Mouse (Mus musculus) megakaryocyte progenitor cell, adult 5-6 weeks (primary cell): ENCODE measurements around the gene Wfdc18. TPM values are rescaled to one million over a fixed set of nuclear protein-coding genes. Genes with fewer than 3 reads are reported as not detected.
A peak's percentile ranks its signal among the peaks of the same experiment; 100 is the strongest.

Experiments used
- ATAC-seq: replicated peaks from 2 replicates; pipeline ENCODE4 v1.8.0; 2016; ENCODE audit warnings: mild to moderate bottlenecking, moderate TSS enrichment, inconsistent platforms; ENCODE audit not compliant: poor library complexity
- total RNA-seq, 2 experiments: library from RNA; stranded (forward) in 1 of 2; stranded (reverse) in 1 of 2; fragments of 157-497, 149-512 nt in 1 of 2; fragments of 200-1000 nt in 1 of 2; gene quantifications; 2 replicates each; pipeline versions ENCODE4 v1.2.3 to v1.2.4; 2015 to 2017

Gene Wfdc18
- total RNA-seq, 2 experiments from 2014 or later = not detected

GRCm38 (mm10) chr11:83741841-83742240 lies 33.0 kb downstream of the Wfdc18 start:
- no peak for ATAC-seq

DNA sequence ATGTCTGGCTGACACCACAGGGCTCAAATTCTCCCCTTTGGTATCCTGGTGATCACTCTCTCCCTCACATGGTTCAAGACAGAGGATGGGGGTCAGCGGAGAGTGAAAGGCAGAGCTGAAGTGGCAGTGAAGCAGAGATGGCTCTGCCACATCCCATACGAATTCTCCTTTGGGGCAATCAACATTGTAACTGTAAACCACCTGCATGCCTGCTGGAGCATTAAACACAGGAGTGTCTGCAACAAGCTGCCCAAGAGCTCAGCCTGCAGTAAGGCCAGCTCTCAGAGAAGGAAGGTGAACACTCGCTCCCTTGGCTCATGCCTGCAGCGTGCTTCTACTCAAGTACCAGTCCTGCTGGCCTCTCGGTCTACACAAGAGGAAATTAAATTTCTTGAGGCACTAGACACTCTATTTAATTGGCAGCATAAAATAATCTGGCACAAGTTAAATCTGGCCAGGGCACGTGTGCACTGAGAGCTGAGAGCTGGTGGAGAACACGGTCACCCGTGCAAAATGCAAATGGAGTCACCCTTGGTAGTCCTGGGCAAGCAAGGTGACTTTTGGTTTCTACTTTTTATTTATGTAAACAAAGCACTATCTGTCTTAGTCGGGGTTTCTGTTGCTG lies 34.0 kb downstream of the Wfdc18 start:
- no peak for ATAC-seq

DNA sequence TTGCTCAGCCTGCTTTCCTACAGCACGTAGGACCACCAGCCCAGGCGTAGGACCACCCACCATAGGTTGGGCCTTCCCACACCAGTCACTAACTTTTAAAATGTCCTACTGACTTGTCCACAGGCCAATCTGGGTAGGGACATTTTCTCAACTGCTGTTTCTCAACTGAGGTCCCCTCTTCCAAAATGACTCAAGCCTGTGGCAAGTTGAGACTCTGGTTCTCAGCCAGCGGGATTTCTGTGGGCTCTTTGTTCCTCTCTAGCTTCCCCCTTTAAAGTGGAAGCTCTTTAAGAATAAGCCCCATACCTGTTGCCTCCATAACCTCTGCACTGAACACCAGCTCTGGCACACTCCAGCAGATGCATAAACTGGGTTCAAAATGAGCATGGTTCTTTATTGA lies 34.7 kb downstream of the Wfdc18 start:
- ATAC-seq = peak; percentile 48

DNA sequence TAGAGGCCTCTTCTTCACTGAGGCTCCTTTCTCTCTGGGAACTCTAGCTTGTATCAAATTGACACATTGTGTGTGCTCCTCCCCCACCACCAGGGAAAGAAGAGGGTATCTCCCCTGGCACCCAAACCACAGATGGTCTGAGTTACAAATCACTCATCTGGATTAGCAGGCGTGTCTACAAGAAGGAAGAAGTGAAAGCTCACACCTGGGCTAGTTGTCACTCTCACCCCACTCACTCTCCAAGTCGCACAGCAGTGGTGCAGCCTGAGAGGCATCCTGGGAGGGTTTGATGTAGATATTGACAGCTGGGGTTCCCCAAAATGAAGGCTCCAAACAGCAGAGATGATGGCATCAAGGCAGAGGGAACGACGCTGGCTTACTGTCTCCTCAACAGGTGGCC lies 37.3 kb downstream of the Wfdc18 start:
- no peak for ATAC-seq

DNA sequence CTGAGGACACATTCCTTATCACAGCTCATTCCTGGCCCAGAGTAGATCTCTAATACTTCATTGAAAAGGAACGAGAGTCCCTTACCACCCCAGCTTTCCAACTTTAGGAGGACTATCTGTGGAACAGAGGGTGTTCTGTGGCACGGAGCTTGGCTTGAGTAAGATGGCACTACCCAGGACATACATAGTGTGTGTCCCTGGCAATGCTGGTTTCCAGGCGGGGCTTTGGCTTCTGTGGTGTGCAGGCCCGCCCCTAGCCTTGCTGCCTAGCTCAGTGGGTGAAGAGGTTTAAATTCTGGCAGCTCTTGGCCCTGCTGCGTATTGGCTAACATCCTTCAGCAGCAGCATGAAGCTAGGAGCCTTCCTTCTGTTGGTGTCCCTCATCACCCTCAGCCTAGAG lies 37.9 kb downstream of the Wfdc18 start, which contains the start of gene Wfdc21:
Wfdc21 (plus strand) TSS at position 260 of the 400 bp plus-strand sequence.
- no peak; the same call in 1 of the 2 replicates for ATAC-seq

GRCm38 (mm10) chr11:83747376-83748265 lies 38.8 kb downstream of the Wfdc18 start:
- peak; percentile 67; the same call in 1 of the 2 replicates for ATAC-seq

DNA sequence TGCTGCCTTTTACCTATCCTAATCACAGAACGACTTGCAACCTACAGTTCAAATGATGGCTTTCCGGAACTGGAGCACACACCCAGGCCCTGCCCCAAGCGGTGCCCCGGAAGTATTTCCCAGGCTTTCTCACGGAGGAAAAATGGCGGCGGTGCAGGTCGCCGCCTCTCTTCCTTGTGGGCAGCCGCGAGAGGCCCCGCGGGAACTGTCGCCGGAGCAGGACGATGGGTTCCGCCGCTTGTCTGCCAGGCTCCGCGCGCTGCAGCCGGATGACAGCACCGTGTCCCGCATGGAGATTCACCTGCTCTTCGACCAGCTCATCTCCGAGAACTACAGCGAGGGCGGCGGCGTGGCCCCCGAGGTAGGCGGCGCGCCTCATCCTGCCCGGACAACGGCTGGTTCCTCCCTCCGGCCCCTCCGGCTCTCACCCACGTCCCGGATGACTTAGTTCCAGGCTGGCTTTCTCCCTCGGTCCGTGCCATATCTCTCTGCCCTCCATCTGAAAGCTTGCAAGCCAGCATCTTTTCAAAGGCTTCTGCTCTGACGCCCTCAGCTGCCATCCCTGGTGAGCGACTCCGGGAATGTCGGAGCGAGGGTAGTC lies 44.9 kb downstream of the Wfdc18 start, which contains the start of gene Heatr6:
Heatr6 (plus strand) TSS at position 116 of the 601 bp plus-strand sequence.
- peak; percentile 98 for ATAC-seq

DNA sequence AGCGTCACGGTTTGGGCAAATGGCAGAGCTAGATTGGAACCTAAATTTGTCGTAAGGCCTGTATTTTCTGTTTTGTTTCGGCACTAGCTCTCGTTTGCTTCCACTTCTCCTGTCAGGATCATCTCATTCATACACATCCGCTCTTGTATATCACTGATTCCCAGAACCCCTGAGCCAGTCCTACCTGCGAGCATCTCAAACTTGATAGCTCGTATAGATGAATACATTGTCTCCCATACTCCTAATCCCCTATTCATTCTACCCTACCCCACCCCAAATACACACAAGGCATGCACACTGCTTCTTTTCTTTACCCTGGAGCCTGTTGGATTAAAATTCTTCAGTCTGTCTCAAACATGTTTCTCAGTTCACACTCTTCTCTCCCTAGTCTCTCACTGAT lies 45.4 kb downstream of the Wfdc18 start:
- ATAC-seq = no peak

Other genes starting within 250 kb of the Wfdc18 start
- gene Mmp28, start 245.9 kb upstream of the Wfdc18 start, total RNA-seq (2015) = 4.7 and 7.2 TPM in 2 replicates
- gene Mmp28, start 245.9 kb upstream of the Wfdc18 start, total RNA-seq (2017) = 3.4 and 5.0 TPM in 2 replicates
- 68.8 and 73.2 TPM in 2 replicates for gene Taf15, start 235.9 kb upstream of the Wfdc18 start, total RNA-seq (2015)
- 25.2 and 49.7 TPM in 2 replicates for gene Taf15, start 235.9 kb upstream of the Wfdc18 start, total RNA-seq (2017)
- not detected in 2 replicates for gene Heatr9, start 186.8 kb upstream of the Wfdc18 start, total RNA-seq (2015)
- gene Heatr9, start 186.8 kb upstream of the Wfdc18 start, total RNA-seq (2017) = not detected in 2 replicates
- 1.1 and 4.7 TPM in 2 replicates for gene Ccl5, start 178.5 kb upstream of the Wfdc18 start, total RNA-seq (2015)
- gene Ccl5, start 178.5 kb upstream of the Wfdc18 start, total RNA-seq (2017) = 0.92 and 3.2 TPM in 2 replicates
- 149 and 197 TPM in 2 replicates for gene Ccl9, start 130.4 kb upstream of the Wfdc18 start, total RNA-seq (2015)
- gene Ccl9, start 130.4 kb upstream of the Wfdc18 start, total RNA-seq (2017) = 97.7 and 108 TPM in 2 replicates
- gene Ccl6, start 115.9 kb upstream of the Wfdc18 start, total RNA-seq (2015) = 13.6 and 25.2 TPM in 2 replicates
- 13.3 and 15.1 TPM in 2 replicates for gene Ccl6, start 115.9 kb upstream of the Wfdc18 start, total RNA-seq (2017)
- 0.44 and 1.2 TPM in 2 replicates for gene Rpl9-ps1, start 63.4 kb upstream of the Wfdc18 start, total RNA-seq (2015)
- gene Rpl9-ps1, start 63.4 kb upstream of the Wfdc18 start, total RNA-seq (2017) = not detected in 2 replicates
- 99.8 and 229 TPM in 2 replicates for gene Ccl3, start 59.7 kb upstream of the Wfdc18 start, total RNA-seq (2015)
- 37.9 and 120 TPM in 2 replicates for gene Ccl3, start 59.7 kb upstream of the Wfdc18 start, total RNA-seq (2017)
- gene Ccl4, start 46.4 kb upstream of the Wfdc18 start, total RNA-seq (2015) = 19.6 and 29.1 TPM in 2 replicates
- gene Ccl4, start 46.4 kb upstream of the Wfdc18 start, total RNA-seq (2017) = 16.7 and 37.1 TPM in 2 replicates
- gene Wfdc17, start 5.0 kb upstream of the Wfdc18 start, total RNA-seq (2015) = 3.0 and 6.0 TPM in 2 replicates
- 1.7 TPM in 1 of 2 replicates, not detected in the other for gene Wfdc17, start 5.0 kb upstream of the Wfdc18 start, total RNA-seq (2017)
- gene Wfdc21, start 37.9 kb downstream of the Wfdc18 start, total RNA-seq (2015) = 110 and 215 TPM in 2 replicates
- 88.5 and 189 TPM in 2 replicates for gene Wfdc21, start 37.9 kb downstream of the Wfdc18 start, total RNA-seq (2017)
- 15.6 and 17.5 TPM in 2 replicates for gene Heatr6, start 44.7 kb downstream of the Wfdc18 start, total RNA-seq (2015)
- 13.7 and 16.2 TPM in 2 replicates for gene Heatr6, start 44.7 kb downstream of the Wfdc18 start, total RNA-seq (2017)
- gene Hnf1b, start 141.0 kb downstream of the Wfdc18 start, total RNA-seq (2015) = not detected in 2 replicates
- gene Hnf1b, start 141.0 kb downstream of the Wfdc18 start, total RNA-seq (2017) = not detected in 2 replicates
- gene Ddx52, start 233.0 kb downstream of the Wfdc18 start, total RNA-seq (2015) = 34.2 TPM in 2 replicates
- gene Ddx52, start 233.0 kb downstream of the Wfdc18 start, total RNA-seq (2017) = 65.5 and 67.1 TPM in 2 replicates